Mouse (Mus musculus) testis, postnatal 10 days (tissue): ENCODE results near the gene Narfl.

Source experiments
- DNase-seq: peaks from one replicate; pipeline ENCODE4 v3.0.0; 2021; ENCODE audit warnings: low spot score

Narfl gene

DNA sequence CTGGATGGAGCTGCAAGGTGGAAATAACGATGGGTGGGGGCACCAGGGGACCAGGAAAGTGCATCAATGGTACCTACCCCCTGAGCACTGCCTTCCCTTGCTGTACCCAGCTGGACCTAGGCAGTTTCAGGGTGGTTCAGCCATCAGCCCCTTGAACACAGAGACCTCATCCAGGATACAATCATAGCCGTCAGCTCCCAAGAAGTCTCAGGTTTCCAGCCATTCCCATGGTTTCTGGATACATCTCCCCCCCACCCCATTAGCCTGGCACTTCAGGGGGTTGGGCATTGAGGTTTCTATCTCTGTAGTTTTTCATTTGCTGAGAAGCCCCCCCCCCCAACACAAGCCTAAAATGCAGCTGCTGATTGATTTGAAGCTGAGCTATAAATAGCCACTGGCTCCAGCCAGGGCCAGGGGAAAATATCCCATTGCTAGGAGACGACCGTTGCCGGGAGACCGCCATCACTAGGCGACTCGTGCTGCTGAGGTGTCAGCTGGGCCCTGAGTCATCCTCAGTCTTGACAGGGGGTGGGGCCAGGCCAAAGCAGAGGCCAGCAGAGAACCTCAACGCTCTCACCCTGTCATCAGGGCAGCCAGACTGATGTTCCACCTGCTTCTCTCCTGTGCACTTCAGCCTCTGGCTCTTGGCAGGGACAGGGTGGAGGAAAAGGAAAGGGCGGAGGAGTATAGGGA is 29.4 kb downstream of the Narfl start:
- peak; percentile 38 for DNase-seq

DNA sequence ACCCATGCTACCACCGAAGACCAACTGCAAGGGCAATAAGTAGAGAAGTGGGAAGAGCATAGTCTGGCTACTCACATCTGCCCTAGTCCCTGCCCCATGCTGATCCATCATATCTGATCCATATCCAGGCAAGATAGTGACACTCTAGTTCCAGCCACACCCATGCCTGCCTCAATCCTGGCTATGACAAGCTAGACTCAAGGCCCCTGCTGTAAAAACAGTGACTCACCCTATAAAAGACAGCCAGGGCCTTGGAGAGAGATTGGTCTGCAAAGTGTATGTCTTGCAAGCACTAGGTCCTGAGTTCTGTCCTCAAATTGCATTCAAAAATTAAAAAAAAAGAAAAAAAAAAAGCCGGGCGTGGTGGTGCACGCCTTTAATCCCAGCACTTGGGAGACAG is 32.9 kb downstream of the Narfl start:
- DNase-seq: no peak

DNA sequence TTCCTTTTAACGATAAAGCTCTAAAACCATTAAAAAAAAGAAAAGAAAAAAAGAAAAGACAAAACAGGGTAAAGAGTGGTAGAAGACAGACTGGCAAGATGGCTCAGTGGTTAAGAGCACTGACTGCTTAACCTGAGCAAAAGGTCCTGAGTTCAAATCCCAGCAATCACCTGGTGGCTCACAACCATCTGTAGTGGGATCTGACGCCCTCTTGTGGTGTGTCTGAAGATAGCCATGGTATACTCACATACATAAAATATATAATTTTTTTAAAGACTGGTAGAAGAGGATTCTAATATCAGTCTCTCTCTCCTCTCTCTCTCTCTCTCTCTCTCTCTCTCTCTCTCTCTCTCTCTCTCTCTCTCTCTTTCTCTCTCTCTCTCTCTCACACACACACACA is 33.9 kb downstream of the Narfl start:
- DNase-seq: peak; percentile 36

DNA sequence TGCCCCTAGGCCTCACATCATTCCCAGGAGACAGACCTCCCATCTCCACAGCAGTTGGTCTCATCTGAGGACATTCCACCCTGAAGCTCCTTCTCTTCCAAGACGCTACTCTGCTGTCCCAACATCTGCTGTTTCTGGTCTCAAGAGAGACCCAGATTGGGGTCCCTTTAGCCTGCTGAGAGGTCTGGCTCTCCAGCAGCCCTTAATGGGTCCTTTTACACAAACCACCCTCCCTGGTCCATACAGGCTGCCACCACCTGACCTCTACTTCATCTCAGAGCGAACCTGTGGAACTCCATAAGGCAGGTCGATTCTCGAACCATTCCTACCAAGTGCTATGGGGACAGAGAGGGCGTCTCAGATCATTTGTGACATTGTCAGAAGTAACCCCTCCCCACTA is 34.5 kb downstream of the Narfl start:
- no peak for DNase-seq

DNA sequence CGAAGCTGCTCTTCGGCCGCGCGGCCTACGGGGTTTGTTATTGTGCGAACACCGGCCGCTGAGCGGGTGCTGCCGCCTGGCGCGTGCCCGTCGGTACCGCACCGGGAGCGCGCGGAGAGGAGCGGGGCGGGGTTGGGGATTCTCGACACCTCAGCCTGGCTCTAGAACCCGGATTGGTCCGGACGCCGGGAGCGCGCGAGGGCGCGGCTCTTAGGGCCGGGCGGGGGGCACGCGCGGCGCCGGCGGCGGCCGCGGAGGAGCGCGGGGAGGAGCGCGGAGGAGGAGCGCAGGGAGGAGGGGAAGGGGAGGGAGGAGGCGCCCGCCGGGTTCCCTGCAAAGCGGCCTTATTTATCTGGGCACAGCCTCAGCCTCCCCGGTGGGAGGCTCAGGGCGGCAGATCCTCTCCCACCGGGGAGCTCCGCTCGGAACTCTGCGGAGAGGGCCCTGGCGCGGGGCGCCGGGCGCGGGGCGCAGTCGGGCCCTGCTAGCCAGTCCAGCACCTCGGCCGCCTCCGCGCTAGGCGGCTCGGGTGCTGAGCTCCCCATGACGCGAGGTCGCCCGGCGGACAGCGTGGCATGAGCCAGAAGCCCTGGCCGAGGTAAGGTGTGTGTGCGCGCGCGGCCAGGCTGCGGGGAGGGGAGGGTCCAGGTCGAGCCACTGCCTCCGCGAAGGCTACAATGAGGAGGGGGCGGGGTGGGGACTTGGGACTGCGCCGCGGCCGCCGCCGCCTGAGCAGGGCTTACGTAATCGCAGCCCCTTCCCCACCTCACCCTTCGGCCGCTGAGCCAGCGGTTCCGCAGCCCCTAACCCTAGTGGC is 35.4 kb downstream of the Narfl start, which contains the start of gene Fbxl16:
TSS of gene Fbxl16 (plus strand) at position 297 of the 817 bp plus-strand sequence.
- DNase-seq: peak; percentile 76

DNA sequence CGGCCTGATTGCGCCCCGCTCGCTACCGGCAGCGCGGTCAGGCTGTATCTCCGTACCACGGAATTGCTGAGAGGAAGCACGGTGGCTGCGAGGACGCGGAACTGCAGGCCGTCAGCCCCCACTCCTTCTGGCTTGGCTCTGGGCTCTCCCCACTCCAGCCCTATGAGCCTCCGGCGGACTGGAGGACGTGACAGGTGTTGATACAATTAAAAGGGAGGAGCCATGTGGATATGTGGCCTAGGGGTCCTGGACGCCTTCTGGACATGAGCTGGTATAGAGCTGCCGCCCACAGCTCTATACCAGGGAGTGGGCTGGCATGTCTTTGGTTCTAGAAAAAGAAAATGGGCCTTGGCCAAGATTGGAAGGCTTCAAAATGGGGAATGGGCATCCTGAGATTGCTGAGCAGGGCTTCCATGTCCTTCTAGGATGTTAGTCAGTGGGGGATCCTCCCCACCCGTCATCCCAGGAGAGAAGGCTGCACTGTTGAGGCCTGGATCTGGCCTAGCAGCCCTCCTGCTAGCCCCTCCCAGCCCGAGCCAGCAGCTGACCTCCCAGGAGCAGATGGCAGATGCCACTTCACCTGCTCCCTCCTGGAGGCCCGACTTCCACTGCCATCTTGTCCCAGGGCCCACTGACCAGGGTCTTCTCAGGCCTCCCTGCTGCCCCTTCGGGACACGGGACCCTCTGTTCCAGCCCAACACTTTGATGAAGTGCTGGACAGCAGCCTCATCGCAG is 36.2 kb downstream of the Narfl start:
- peak; percentile 39 for DNase-seq

DNA sequence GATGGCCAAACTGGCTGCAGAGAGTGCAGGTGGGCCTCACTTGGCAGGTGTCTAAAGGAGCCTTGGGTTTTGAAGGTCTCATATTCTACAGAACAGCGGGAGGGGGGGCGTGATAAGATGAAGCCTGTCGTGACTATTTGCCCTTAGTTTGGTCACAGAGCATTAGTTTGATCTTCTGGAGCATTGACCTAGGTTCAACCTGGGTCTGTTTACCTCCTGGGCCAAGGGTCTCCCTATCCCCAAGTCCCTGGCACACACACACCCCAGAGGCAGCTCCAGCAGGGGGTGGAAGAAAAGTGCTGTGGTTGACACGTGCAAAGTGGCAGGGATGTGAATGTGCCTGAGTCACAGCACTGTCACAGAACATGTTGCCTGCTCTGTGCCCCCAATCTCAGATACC is 37.3 kb downstream of the Narfl start:
- DNase-seq: peak; percentile 33

DNA sequence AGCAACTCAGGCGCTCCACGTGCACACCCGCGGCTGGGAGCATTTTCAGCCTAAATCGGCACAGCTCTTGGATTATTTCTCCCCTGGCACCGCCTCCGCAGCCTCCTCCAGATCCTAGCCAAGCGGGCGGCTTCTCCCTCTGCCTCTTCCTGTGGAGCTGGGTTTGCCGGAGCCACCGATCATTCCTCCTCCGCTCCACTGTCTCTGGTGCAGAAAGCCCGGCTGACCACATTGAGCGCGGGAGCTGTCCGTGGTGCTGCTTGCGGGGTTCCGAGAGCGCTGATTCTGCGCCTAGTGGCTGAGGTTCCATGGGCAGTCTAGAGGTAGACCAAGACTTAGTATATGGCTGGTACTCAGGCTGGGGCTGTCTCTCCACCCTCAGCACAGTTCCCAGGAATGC is 39.9 kb downstream of the Narfl start:
- DNase-seq: peak; percentile 94

DNA sequence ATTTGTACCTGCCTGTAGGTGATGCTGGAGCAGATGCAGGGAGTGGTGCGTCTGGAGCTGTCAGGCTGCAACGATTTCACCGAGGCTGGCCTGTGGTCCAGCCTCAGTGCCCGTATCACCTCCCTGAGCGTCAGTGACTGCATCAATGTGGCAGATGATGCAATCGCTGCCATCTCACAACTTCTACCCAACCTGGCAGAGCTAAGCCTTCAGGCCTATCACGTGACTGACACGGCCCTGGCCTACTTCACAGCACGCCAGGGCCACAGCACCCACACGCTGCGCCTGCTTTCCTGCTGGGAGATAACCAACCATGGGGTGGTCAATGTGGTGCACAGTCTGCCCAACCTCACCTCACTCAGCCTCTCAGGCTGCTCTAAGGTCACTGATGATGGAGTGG is 44.1 kb downstream of the Narfl start:
- peak; percentile 33 for DNase-seq

DNA sequence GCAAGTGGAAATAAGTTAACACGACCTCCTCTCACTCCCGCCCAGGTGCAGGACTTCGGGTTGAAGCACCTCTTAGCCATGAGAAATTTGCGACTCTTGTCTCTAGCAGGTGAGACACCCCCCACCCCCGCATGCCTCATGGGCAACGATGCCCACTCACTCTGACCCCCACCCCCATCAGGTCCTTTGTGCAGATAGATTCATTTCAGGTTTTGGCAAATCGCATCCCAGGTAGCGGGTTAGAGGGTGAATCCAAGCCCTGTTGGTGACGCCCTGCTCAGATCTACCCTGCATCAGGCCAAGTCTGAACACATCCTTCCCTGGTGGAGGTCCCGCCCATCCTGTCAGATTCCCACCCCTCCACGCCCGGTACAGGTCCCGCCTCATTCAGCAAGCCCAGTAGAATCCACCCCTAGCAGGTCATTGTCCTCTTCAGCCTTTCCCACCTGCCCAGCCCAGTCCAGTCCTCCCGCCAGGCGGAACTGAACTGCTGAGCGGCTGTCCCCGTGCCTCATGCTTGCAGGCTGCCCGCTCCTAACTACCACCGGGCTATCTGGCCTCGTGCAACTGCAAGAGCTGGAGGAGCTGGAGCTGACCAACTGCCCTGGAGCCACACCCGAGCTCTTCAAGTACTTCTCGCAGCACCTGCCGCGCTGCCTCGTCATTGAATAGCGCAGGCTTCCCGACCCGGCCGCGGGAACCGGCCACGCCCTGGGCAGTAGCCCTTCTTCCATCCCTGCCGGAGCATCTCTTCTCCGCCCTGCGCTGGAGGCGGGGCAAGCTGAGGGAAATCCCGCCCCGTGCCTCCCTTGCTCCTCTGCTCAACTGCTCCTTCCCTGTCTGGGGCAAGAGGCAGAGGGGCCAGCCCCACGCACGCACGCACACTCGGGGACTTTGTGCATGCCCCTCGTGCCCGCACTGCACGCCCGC is 45.5 kb downstream of the Narfl start:
- peak; percentile 52 for DNase-seq

DNA sequence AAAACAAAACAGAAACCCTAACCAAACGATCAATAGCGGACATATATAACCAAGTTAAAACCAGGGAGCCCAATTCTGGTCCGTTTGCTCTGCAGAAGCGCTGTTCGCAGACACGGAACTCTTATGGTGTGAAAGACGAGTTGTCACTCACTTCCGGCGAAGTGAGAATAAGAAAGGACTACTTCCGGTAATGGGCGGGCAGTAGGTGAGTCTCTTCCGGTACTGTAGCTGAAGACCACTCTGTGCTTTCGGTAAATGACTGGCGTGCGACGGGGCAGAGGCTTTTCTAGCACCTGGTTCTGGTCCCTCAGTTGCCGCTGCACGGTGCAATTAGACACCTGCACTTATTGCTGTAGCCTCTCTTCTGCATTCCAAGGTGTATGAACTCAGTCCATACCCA is 49.9 kb downstream of the Narfl start, which contains the start of gene Wdr24:
TSS of gene Wdr24 (plus strand) at position 176 of the 400 bp plus-strand sequence.
- DNase-seq: peak; percentile 69

DNA sequence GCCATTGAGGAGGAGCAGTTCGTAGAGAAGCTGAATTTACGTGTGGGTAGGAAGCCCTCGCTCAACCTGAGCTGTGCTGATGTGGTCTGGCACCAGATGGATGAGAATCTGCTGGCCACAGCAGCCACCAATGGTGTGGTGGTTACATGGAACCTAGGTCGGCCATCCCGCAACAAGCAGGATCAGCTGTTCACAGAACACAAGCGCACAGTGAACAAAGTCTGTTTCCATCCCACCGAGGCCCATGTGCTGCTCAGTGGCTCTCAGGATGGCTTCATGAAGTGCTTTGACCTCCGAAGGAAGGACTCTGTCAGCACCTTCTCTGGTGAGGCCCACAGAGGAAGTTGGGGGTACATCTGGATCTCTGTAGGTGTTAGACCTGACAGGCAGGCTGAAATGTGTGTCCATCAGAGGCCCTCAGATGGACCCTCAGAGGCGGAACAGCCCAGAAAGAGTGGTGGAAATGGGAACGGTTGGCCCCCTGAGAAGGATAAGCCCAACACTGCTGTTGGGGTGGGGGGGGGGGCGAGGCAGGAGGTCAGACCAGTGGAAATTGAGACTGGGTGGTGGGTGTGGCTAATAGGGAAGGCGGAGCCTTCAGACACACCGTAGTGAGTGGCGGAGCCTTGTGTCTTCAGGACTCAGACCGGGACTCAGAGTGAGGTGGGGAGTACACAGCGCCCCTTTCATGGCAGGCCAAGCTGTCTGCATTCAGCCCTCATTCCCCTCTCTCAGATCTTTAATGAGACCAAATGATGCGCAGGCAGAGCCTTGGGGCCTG is 51.0 kb downstream of the Narfl start:
- DNase-seq: no peak

DNA sequence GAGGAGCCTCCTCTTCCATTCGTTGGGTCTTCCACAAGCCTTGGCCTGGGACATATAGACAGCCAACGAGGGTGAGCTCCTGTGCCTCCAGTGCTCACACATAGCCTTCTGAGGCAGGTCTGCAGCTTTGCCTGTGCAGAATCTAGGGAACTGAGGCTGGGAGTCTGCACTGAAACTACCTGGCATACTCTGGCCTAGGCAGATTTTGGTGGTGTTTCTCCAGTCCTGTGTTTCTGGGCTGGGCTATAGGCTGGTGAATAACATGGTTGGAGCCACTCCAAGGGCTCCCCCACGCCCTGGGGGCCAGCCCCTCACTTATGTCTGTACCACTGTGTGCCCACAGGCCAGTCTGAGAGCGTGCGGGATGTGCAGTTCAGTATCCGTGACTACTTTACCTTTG is 51.7 kb downstream of the Narfl start:
- DNase-seq: no peak

DNA sequence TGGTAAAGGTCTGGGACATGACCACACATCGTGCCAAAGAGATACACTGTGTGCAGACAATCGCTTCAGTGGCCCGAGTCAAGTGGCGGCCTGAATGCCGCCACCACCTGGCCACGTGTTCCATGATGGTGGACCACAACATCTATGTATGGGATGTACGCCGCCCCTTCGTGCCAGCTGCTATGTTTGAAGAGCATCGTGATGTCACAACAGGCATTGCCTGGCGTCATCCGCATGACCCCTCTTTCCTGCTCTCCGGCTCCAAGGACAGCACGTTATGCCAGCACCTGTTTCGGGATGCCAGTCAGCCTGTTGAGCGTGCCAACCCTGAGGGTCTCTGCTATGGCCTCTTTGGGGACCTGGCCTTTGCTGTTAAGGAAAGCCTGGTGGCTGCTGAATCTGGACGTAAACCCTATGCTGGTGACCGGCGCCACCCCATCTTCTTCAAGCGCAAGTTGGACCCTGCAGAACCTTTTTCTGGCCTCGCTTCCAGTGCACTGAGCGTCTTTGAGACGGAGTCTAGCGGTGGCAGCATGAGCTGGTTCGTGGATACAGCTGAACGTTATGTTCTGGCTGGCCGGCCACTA is 52.5 kb downstream of the Narfl start:
- no peak for DNase-seq

DNA sequence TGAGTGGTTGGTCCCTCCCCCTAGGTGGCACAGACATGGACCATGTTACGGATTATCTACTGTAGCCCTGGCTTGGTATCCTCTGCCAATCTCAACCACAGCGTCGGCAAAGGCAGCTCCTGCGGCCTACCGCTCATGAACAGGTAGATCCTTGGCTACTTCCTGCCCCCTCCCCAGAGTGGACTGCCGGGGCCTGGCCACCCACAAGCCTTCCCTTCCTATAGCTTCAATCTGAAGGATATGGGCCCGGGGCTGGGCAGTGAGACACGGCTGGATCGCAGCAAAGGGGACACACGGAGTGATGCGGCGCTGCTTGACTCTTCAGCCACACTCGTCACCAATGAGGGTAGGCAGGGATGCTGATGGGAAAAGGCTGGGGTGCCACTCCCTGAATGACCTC is 53.4 kb downstream of the Narfl start:
- no peak for DNase-seq

DNA sequence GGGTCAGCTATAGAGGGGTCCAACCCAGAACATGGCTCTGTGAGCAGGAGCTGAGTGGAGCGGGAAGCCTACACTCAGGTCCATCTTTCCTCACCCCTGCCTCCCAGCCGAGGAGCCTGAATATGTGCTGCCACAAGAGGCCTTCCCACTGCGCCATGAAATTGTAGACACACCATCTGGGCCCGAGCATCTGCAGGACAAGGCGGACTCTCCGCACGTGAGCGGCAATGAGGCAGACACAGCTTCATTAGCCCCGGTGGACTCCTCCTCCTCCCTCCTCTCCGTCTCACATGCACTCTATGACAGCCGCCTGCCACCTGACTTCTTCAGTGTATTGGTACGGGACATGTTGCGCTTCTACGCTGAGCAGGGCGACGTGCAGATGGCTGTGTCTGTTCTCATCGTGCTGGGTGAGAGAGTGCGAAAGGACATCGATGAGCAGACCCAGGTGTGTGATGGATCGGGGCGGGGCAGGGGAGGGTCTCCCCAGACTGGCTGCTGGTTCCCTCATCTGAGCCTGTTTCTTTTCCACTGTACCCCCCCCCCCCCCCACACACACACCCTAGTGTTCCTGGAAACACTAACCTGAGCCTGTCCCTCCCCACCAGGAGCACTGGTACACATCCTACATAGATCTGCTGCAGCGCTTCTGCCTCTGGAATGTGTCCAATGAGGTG is 54.1 kb downstream of the Narfl start:
- DNase-seq: no peak

DNA sequence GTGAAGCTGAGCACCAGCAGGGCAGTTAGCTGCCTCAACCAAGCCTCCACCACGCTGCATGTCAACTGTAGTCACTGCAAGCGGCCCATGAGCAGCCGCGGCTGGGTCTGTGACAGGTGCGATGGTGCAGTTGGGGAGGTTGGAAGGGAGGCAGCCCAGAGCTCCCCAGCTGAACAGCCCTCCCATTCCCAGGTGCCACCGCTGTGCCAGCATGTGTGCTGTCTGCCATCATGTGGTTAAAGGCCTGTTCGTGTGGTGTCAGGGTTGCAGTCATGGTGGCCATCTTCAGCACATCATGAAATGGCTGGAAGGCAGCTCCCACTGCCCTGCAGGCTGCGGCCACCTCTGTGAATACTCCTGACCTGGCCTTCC is 54.6 kb downstream of the Narfl start:
- DNase-seq: no peak

DNA sequence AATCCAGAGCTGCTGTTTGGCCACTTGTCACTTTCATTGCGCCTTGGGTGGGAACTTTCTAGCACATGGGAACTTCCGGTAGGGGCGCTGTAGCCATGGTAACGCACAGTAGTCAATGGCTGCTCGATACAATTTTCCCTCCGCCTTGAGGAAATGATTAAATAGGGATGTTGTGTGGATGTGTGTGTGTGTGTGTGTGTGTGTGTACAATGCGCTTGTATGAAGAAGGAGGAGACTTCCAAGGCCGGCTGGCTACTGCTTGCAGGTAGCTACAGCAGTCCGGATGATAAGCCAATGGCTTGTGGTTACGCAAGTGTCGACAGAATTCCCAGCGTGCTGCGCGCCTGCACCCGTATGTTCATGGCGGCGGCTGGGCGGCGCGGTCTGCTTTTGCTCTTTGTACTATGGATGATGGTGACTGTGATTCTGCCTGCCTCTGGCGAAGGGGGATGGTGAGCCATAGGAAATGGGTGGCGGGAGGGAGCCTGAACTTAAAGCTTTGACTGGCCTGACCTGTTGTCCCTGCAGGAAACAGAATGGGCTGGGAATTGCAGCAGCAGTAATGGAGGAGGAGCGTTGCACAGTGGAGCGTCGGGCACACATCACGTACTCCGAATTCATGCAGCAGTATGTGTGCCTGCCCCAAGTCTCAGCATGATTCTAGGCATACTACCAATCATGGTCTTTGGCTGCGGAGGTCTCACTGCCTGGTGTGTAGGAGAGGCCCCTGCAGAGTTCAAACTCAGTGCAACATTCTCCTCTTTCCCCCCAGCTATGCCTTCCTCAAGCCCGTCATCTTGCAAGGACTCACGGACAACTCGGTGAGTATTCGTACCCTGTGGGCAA is 55.4 kb downstream of the Narfl start, which contains the start of gene Jmjd8:
TSS of gene Jmjd8 (plus strand) at position 156 of the 846 bp plus-strand sequence.
- peak; percentile 81 for DNase-seq

DNA sequence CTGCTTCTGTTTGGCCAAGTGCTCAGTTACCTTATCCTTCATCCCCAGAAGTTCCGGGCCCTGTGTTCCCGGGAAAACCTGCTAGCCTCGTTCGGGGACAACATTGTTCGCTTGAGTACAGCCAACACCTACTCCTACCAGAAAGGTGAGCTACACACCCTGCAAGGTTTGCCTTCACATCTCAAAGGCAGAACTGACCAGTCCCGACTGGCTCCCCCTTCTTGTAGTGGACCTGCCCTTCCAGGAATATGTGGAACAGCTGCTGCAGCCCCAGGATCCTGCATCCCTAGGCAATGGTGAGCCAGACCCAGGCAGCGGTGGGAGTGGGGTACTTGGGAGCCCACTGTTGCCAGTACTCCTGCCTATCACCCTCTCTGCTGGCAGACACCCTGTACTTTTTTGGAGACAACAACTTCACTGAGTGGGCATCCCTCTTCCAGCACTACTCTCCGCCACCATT is 56.0 kb downstream of the Narfl start:
- DNase-seq: no peak
